Mouse (Mus musculus): Measurements from ENCODE around the gene Scyl2.

Gene Scyl2

GRCm38 (mm10) chr10:89595935-89596334 lies 90.2 kb downstream of the Scyl2 start:
- no peak for DNase-seq (ENCODE audit: low read depth, low spot score)

- DNase-seq (ENCODE audit: low read depth, low spot score) = no peak
Measured at GRCm38 (mm10) chr10:89595514-89595913, 90.6 kb downstream of the Scyl2 start.

GRCm38 (mm10) chr10:89594309-89594708 lies 91.8 kb downstream of the Scyl2 start:
- no peak for DNase-seq (ENCODE audit: low read depth, low spot score)

GRCm38 (mm10) chr10:89592797-89593196 lies 93.3 kb downstream of the Scyl2 start:
- DNase-seq (ENCODE audit: low read depth, low spot score) = no peak

DNA sequence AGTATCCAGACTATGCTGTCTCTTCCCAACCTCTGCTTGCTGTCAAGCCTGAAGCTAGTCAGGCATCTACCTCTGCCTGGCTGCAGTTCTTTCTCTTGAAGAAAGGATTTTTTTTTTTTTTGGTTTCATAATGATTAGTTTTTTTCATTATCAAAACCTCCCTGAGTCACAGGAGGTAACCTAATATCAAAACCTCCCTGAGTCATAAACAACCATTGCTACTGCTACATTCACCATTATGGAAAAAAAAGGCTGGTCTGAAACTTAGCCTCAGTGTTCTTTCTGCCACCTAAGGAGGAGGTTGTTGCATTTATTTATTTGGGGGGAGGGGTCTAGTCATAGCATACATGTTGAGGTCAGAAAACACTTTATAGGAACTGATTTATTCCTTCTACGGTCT lies 96.2 kb downstream of the Scyl2 start:
- DNase-seq (ENCODE audit: low read depth, low spot score) = no peak
